Mouse (Mus musculus): ENCODE results near the gene Olfr593.
"Not testable (repeated sequence)": the region's sequence is repeated elsewhere in the genome, so short reads cannot be mapped to it uniquely, and the experiment has no call there.

The Olfr593 gene

DNA sequence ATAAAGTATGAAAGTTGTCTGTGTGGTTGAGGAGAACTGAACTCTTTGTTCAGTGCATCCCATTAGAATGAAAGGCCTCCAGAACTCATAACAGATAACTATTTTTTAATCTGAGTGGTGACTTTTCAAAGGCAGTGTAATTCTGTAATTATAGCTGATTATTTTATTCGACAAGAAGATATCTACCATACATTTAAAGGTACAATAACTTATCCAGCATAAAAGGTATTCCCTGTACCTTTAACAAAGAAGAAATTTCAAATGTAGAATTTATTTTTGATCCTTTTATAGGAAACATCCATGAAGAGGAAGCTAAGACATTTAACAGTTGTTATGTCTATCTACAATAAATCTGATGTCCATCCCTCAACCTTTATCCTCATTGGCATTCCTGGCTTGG lies at the start of gene Olfr593:
Gene Olfr593, plus strand, starts transcription at position 301 of the 400 bp plus-strand sequence.
- DNase-seq (ENCODE audit: low spot score), result no peak

- no peak for DNase-seq (ENCODE audit: low spot score)
These were observed 42.0 kb upstream of the Olfr593 start for GRCm38 (mm10) chr7:103169697-103170096.

- no peak for DNase-seq (ENCODE audit: low spot score)
These were observed 33.4 kb upstream of the Olfr593 start, which contains the start of gene Olfr591 for GRCm38 (mm10) chr7:103178240-103178639. TSS of gene Olfr591 (minus strand) at chr7:103178340.

DNA sequence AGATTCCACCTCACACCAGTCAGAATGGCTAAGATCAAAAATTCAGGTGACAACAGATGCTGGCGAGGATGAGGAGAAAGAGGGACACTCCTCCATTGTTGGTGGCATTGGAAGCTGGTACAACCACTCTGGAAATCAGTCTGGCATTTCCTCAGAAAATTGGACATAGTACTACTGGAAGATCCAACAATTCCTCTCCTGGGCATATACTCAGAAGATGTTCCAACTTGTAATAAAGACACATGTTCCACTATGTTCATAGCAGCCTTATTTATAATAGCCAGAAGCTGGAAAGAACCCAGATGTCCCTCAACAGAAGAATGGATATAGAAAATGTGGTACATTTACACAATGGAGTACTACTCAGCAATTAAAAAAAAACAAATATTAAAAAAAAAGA lies 27.2 kb upstream of the Olfr593 start, which contains the start of gene Olfr592:
Gene Olfr592, plus strand, starts transcription at position 301 of the 400 bp plus-strand sequence.
- not testable (repeated sequence) for DNase-seq (ENCODE audit: low spot score)

DNA sequence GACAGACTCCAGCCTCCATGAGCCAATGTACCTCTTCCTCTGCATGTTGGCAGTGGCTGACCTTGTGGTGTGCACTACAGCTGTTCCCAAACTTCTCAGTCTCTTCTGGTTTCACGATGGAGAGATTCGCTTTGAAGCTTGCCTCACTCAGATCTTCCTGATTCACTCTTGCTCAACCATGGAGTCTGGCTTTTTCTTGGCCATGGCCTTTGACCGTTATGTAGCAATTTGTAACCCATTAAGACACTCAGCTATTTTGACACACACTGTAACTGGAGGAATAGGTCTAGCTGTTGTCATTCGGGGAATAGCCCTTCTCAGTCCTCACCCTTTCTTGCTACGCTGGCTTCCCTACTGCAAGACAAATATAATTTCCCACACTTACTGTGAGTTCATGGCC lies 388 bp downstream of the Olfr593 start:
- DNase-seq (ENCODE audit: low spot score), result not testable (repeated sequence)

DNA sequence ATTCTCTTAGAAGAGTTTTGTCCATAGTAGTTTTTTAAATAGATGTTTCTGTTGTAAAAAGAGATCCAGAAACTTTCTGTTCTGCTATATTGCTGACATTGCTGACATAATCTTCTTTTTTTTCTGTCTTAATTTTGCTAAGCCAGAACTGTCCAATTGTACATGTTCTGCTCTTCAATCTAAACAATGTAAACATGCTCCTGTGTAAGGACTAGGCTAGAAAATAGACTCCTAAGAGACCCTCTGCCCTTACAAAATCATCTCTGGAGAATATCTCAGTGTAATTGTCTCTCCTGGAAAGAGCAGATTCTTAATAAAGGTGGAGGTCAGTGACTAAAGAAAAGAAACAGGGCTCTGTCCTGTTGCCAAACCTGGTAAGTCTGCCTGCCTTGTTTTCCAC lies 5.0 kb downstream of the Olfr593 start, which contains the start of gene Olfr594:
Gene Olfr594, plus strand, starts transcription at position 301 of the 400 bp plus-strand sequence.
- DNase-seq (ENCODE audit: low spot score), result no peak

DNA sequence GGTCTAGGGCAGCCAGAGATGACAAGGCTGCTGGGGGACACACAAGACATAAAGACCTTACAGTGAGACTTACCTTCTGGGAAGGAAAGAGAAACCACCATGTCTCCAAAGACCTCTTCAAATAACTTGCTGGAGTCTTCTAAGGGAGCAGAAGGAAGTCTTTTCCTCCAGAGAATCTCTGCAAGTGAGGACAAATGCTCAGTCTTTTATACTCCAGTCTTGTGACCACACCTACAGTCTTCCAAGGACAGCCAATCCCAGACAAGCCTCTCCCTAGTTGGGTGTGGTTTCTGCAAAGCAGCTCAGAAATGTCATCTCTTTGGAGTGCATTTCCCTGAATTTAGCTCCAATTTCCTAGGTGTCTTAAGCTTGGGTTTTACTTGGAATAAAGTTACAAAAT lies 40.7 kb downstream of the Olfr593 start, which contains the start of gene Usp17ld:
Gene Usp17ld, minus strand, starts transcription at position 101 of the 400 bp plus-strand sequence.
- not testable (repeated sequence) for DNase-seq (ENCODE audit: low spot score)
